Mouse (Mus musculus) erythroblast, embryonic 14.5 days (primary cell): ENCODE results near the gene Myo15. TPM values are rescaled to one million over a fixed set of nuclear protein-coding genes. Genes with fewer than 3 reads are reported as not detected.

Experiments used
- H3K27me3 ChIP-seq: 2 replicates; pipeline ENCODE4 v1.6.1; 2012; ENCODE audit warnings: inconsistent platforms; ENCODE audit not compliant: control insufficient read depth
- H3K36me3 ChIP-seq: 2 replicates; pipeline ENCODE4 v1.6.1; 2012; ENCODE audit warnings: mild to moderate bottlenecking, inconsistent platforms; ENCODE audit not compliant: control insufficient read depth
- H3K4me1 ChIP-seq: 2 replicates; pipeline ENCODE4 v1.6.1; 2012; ENCODE audit warnings: inconsistent platforms; ENCODE audit not compliant: control insufficient read depth
- H3K4me3 ChIP-seq: replicated peaks from 2 replicates; pipeline ENCODE3; 2012; ENCODE audit warnings: moderate library complexity, mild to moderate bottlenecking, inconsistent platforms
- H3K9me3 ChIP-seq: 2 replicates; pipeline ENCODE4 v1.6.1; 2012; ENCODE audit warnings: low read length, inconsistent platforms, mixed read lengths; ENCODE audit not compliant: control insufficient read depth
- GATA1 ChIP-seq: IDR thresholded peaks from 2 replicates; pipeline ENCODE4 v1.6.1; 2012; ENCODE audit warnings: low read length, inconsistent platforms, mixed read lengths
- TAL1 ChIP-seq: IDR thresholded peaks from 3 replicates; pipeline ENCODE4 v1.6.1; 2012; ENCODE audit warnings: low read length, inconsistent platforms, mixed read lengths
- polyA plus RNA-seq: library from polyadenylated mRNA; stranded (reverse); fragments of >175 nt; gene quantifications from 2 replicates; pipeline ENCODE4 v1.2.3, GENCODE M21; 2012

The Myo15 gene
- polyA plus RNA-seq, 1 experiment, result 0.52 TPM

DNA sequence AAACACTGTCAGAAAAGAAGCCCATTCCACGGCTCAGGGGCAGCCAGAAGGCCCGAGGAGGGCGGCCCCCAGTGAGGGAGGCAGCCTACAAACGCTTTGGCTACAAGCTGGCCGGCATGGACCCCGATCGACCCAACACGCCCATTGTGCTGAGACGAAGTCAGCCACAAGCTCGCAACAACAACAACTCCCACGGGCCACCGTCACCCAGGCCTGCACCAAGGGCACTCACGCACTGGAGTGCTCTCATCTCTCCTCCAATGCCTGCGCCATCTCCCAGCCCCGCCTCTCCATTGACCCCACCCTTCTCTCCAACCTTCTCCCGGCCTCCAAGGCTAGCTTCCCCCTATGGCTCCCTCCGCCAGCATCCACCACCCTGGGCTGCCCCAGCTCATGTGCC, 9.0 kb downstream of the Myo15 start:
- H3K27me3 ChIP-seq, result peaks cover 12% of the 10 kb centered on the region
- TF ChIP-seq TAL1 (no peak), GATA1 (no peak)
- peaks cover 44% of the 10 kb centered on the region for H3K4me1 ChIP-seq
- peaks cover 13% of the 10 kb centered on the region for H3K9me3 ChIP-seq
- H3K36me3 ChIP-seq, result no peaks in the 10 kb centered on the region
- H3K4me3 ChIP-seq, result no peak overlapping the region

GRCm38 (mm10) chr11:60486267-60486666, 17.1 kb downstream of the Myo15 start:
- H3K9me3 ChIP-seq, result no peaks in the 10 kb centered on the region
- peak; percentile 88 for TF ChIP-seq TAL1
- peak; percentile 94 for TF ChIP-seq GATA1
- H3K36me3 ChIP-seq, result peaks cover 22% of the 10 kb centered on the region
- H3K4me1 ChIP-seq, result peaks cover 66% of the 10 kb centered on the region
- no peaks in the 10 kb centered on the region; the same call in 1 of the 2 replicates for H3K27me3 ChIP-seq
- peak overlapping the region; percentile 61 for H3K4me3 ChIP-seq

DNA sequence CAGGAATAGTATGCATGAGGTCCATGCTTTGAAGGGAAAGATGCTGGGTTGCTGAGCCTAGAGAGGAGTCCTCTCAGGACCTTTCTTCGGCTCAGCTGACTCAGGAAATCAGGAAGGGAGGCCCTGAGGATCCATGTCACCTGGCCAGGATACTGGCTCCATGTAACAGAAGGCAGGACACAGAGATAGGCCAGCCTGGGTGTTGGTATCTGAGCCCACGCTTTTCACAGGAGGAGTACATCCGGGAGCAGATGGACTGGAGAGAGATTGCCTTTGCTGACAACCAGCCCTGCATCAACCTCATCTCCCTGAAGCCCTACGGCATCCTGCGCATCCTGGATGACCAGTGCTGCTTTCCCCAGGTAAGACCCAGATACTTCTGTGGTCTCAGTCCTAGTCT, 23.6 kb downstream of the Myo15 start:
- Histone ChIP-seq H3K27me3 (peaks cover 33% of the 10 kb centered on the region), H3K4me1 (peaks cover 39% of the 10 kb centered on the region), H3K4me3 (no peak overlapping the region), H3K36me3 (peaks cover 75% of the 10 kb centered on the region), H3K9me3 (no peaks in the 10 kb centered on the region)
- TF ChIP-seq TAL1 (no peak), GATA1 (no peak)

DNA sequence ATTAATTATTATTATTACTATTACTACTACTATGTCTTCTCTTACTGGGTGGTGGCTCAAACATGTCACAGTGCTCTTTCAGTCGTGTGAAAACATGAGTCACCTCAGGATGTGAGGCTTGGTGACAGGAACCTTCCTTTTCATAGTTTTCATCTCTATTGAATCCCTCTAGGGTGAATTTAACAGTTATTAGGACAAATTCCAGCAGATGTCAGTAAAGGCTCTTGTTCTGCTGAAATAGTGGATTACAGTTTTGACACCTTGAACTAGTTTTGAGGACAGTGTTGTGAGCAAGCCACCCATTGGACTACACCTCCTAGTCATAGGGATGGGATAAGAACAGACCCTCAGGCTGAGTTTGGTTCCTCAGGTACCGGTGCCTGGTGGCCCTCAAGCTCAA, 26.6 kb downstream of the Myo15 start:
- Histone ChIP-seq H3K9me3 (no peaks in the 10 kb centered on the region), H3K36me3 (peaks cover 84% of the 10 kb centered on the region), H3K4me3 (no peak overlapping the region), H3K4me1 (peaks cover 37% of the 10 kb centered on the region), H3K27me3 (peaks cover 33% of the 10 kb centered on the region)
- TF ChIP-seq TAL1 (no peak), GATA1 (no peak)

GRCm38 (mm10) chr11:60507281-60507680, 38.1 kb downstream of the Myo15 start:
- Histone ChIP-seq H3K36me3 (peaks cover 66% of the 10 kb centered on the region), H3K9me3 (no peaks in the 10 kb centered on the region; the same call in 1 of the 2 replicates), H3K4me3 (no peak overlapping the region), H3K4me1 (peaks cover 75% of the 10 kb centered on the region), H3K27me3 (peaks cover 18% of the 10 kb centered on the region; the same call in 1 of the 2 replicates)
- no peak for TF ChIP-seq GATA1

DNA sequence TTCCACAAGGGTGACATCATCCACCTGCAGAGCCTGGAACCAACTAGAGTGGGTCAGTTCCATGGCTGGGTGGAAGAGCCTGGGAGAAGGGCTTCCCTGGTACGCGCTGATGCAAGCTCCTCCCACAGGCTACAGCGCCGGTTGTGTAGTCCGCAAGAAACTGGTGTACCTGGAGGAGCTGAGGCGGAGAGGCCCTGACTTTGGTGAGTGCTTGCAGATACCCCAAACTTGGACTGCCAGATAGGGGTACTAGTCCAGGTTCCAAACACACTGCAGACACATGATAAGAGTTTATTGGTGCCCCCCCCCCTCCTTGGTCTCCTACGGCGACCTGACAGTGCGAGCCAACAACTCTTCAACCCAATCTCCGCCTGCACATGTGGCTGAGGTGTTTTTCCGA, 39.8 kb downstream of the Myo15 start:
- Histone ChIP-seq H3K4me3 (peak overlapping the region; percentile 60), H3K9me3 (peaks cover 2% of the 10 kb centered on the region; the same call in 1 of the 2 replicates), H3K27me3 (peaks cover 20% of the 10 kb centered on the region), H3K36me3 (peaks cover 51% of the 10 kb centered on the region), H3K4me1 (peaks cover 74% of the 10 kb centered on the region)
- TF ChIP-seq TAL1, result peak; percentile 74
- peak; percentile 64 for TF ChIP-seq GATA1

GRCm38 (mm10) chr11:60509500-60509899, 40.4 kb downstream of the Myo15 start:
- Histone ChIP-seq H3K27me3 (peaks cover 22% of the 10 kb centered on the region), H3K9me3 (peaks cover 2% of the 10 kb centered on the region; the same call in 1 of the 2 replicates), H3K36me3 (peaks cover 50% of the 10 kb centered on the region), H3K4me1 (peaks cover 74% of the 10 kb centered on the region), H3K4me3 (peak overlapping the region; percentile 60)
- no peak for TF ChIP-seq GATA1
- no peak for TF ChIP-seq TAL1

GRCm38 (mm10) chr11:60511893-60512292, 42.8 kb downstream of the Myo15 start:
- no peak for TF ChIP-seq GATA1
- TF ChIP-seq TAL1, result no peak
- H3K4me3 ChIP-seq, result no peak overlapping the region
- peaks cover 54% of the 10 kb centered on the region for H3K4me1 ChIP-seq
- H3K36me3 ChIP-seq, result peaks cover 31% of the 10 kb centered on the region
- H3K9me3 ChIP-seq, result peaks cover 2% of the 10 kb centered on the region; the same call in 1 of the 2 replicates
- peaks cover 24% of the 10 kb centered on the region for H3K27me3 ChIP-seq

- Histone ChIP-seq H3K36me3 (peaks cover 24% of the 10 kb centered on the region), H3K27me3 (peaks cover 24% of the 10 kb centered on the region), H3K4me3 (no peak overlapping the region), H3K4me1 (peaks cover 47% of the 10 kb centered on the region), H3K9me3 (peaks cover 2% of the 10 kb centered on the region; the same call in 1 of the 2 replicates)
- TF ChIP-seq TAL1, result no peak
- TF ChIP-seq GATA1, result no peak
These were observed 43.4 kb downstream of the Myo15 start for GRCm38 (mm10) chr11:60512520-60512919.

GRCm38 (mm10) chr11:60514941-60515340, 45.8 kb downstream of the Myo15 start:
- H3K4me1 ChIP-seq, result peaks cover 24% of the 10 kb centered on the region
- H3K9me3 ChIP-seq, result peaks cover 2% of the 10 kb centered on the region; the same call in 1 of the 2 replicates
- no peak overlapping the region for H3K4me3 ChIP-seq
- peaks cover 13% of the 10 kb centered on the region for H3K27me3 ChIP-seq
- H3K36me3 ChIP-seq, result peaks cover 17% of the 10 kb centered on the region
- TF ChIP-seq GATA1 (no peak), TAL1 (no peak)
